Mouse (Mus musculus) E14TG2a.4 (cell line): ENCODE measurements at regions not wholly inside any gene's neighbourhood (a gene's known extent, or its start where the extent isn't known, plus 50 kb on each side); places are given as distances from the start of the nearest gene placed in this dataset.

Experiments used
- H3K27me3 ChIP-seq: 2 replicates; pipeline ENCODE4 v1.6.1; 2014; ENCODE audit warnings: low read length, control low read depth; ENCODE audit not compliant: insufficient read depth
- H3K36me3 ChIP-seq: 2 replicates; pipeline ENCODE4 v1.6.1; 2014; ENCODE audit warnings: low read length, control low read depth; ENCODE audit not compliant: insufficient read depth
- H3K4me1 ChIP-seq: replicated peaks from 2 replicates; pipeline ENCODE4 v1.6.1; 2014; ENCODE audit warnings: low read depth, low read length, control low read depth
- H3K4me3 ChIP-seq: replicated peaks from 2 replicates; pipeline ENCODE4 v1.5.1; 2014; ENCODE audit warnings: mild to moderate bottlenecking, low read length
- H3K9me3 ChIP-seq: 2 replicates; pipeline ENCODE4 v1.6.1; 2014; ENCODE audit warnings: low read length, control low read depth
- CTCF ChIP-seq: conservative IDR thresholded peaks from 2 replicates; pipeline ENCODE4 v1.5.1; 2014; ENCODE audit warnings: low read length
- NANOG ChIP-seq: IDR thresholded peaks from 2 replicates; pipeline ENCODE4 v1.6.1; 2014; ENCODE audit warnings: borderline replicate concordance, low read length, mixed read lengths
- POU5F1 ChIP-seq: IDR thresholded peaks from 2 replicates; pipeline ENCODE4 v1.6.1; 2014; ENCODE audit warnings: low read length, borderline replicate concordance

GRCm38 (mm10) chr10:97778531-97778930 is 52.0 kb upstream of the C030005K15Rik start:
- TF ChIP-seq POU5F1 (no peak), CTCF (no peak), NANOG (no peak)
- H3K36me3 ChIP-seq, result no peaks in the 10 kb centered on the region
- H3K4me3 ChIP-seq, result no peak overlapping the region
- no peaks in the 10 kb centered on the region for H3K27me3 ChIP-seq
- H3K9me3 ChIP-seq, result no peaks in the 10 kb centered on the region
- H3K4me1 ChIP-seq, result no peaks in the 10 kb centered on the region

- Histone ChIP-seq H3K36me3 (no peaks in the 10 kb centered on the region), H3K4me3 (no peak overlapping the region), H3K27me3 (no peaks in the 10 kb centered on the region), H3K9me3 (no peaks in the 10 kb centered on the region), H3K4me1 (no peaks in the 10 kb centered on the region)
- TF ChIP-seq POU5F1 (no peak), CTCF (no peak), NANOG (no peak)
Measured at GRCm38 (mm10) chr10:97779335-97779734, 52.8 kb upstream of the C030005K15Rik start.

GRCm38 (mm10) chr10:97793804-97794203 is 67.2 kb upstream of the C030005K15Rik start:
- no peaks in the 10 kb centered on the region for H3K4me1 ChIP-seq
- no peaks in the 10 kb centered on the region for H3K36me3 ChIP-seq
- no peaks in the 10 kb centered on the region for H3K27me3 ChIP-seq
- no peaks in the 10 kb centered on the region for H3K9me3 ChIP-seq
- TF ChIP-seq NANOG (no peak), POU5F1 (no peak), CTCF (no peak)
- H3K4me3 ChIP-seq, result no peak overlapping the region

- Histone ChIP-seq H3K4me1 (no peaks in the 10 kb centered on the region), H3K9me3 (no peaks in the 10 kb centered on the region), H3K27me3 (no peaks in the 10 kb centered on the region), H3K36me3 (no peaks in the 10 kb centered on the region), H3K4me3 (no peak overlapping the region)
- TF ChIP-seq NANOG (no peak), POU5F1 (no peak)
Measured at GRCm38 (mm10) chr10:97801448-97802265, 75.1 kb upstream of the C030005K15Rik start.

GRCm38 (mm10) chr10:97807947-97808346 is 81.4 kb upstream of the C030005K15Rik start:
- Histone ChIP-seq H3K4me1 (no peaks in the 10 kb centered on the region), H3K9me3 (no peaks in the 10 kb centered on the region), H3K36me3 (no peaks in the 10 kb centered on the region), H3K27me3 (no peaks in the 10 kb centered on the region), H3K4me3 (no peak overlapping the region)
- TF ChIP-seq NANOG (no peak), CTCF (no peak), POU5F1 (no peak)

GRCm38 (mm10) chr10:97842574-97842973 is 116.0 kb upstream of the C030005K15Rik start:
- no peak overlapping the region for H3K4me3 ChIP-seq
- H3K27me3 ChIP-seq, result no peaks in the 10 kb centered on the region
- H3K36me3 ChIP-seq, result no peaks in the 10 kb centered on the region
- H3K4me1 ChIP-seq, result no peaks in the 10 kb centered on the region
- TF ChIP-seq CTCF (no peak), NANOG (no peak), POU5F1 (no peak)
- H3K9me3 ChIP-seq, result no peaks in the 10 kb centered on the region

GRCm38 (mm10) chr10:97851487-97851886 is 124.9 kb upstream of the C030005K15Rik start:
- no peaks in the 10 kb centered on the region for H3K4me1 ChIP-seq
- no peak for TF ChIP-seq NANOG
- TF ChIP-seq CTCF, result no peak
- TF ChIP-seq POU5F1, result no peak

GRCm38 (mm10) chr10:97877088-97877487 is 150.5 kb upstream of the C030005K15Rik start:
- Histone ChIP-seq H3K4me3 (no peak overlapping the region), H3K36me3 (no peaks in the 10 kb centered on the region), H3K4me1 (no peaks in the 10 kb centered on the region), H3K27me3 (no peaks in the 10 kb centered on the region), H3K9me3 (no peaks in the 10 kb centered on the region)
- TF ChIP-seq CTCF (no peak), NANOG (no peak), POU5F1 (no peak)

More at GRCm38 (mm10) chr10:97851487-97851886, 124.9 kb upstream of the C030005K15Rik start:
- no peaks in the 10 kb centered on the region for H3K27me3 ChIP-seq
- no peak overlapping the region for H3K4me3 ChIP-seq
- no peaks in the 10 kb centered on the region for H3K36me3 ChIP-seq
- H3K9me3 ChIP-seq, result no peaks in the 10 kb centered on the region

- peaks cover 5% of the 10 kb centered on the region; the same call in 1 of the 2 replicates for H3K9me3 ChIP-seq
- H3K36me3 ChIP-seq, result no peaks in the 10 kb centered on the region
- H3K27me3 ChIP-seq, result no peaks in the 10 kb centered on the region
- no peak overlapping the region for H3K4me3 ChIP-seq
- no peaks in the 10 kb centered on the region for H3K4me1 ChIP-seq
- TF ChIP-seq CTCF, result no peak
- TF ChIP-seq NANOG, result no peak
- TF ChIP-seq POU5F1, result no peak
Measured at GRCm38 (mm10) chr10:97886049-97886448, 159.5 kb upstream of the C030005K15Rik start.
